Mouse (Mus musculus): ENCODE results near the gene Zfp280b. TPM values are rescaled to one million over a fixed set of nuclear protein-coding genes. Genes with fewer than 3 reads are reported as not detected.
"Not testable (repeated sequence)": the region's sequence is repeated elsewhere in the genome, so short reads cannot be mapped to it uniquely, and the experiment has no call there.

Zfp280b gene
- polyA plus RNA-seq, 1 experiment from 2014 or later = 38.4 TPM

DNA sequence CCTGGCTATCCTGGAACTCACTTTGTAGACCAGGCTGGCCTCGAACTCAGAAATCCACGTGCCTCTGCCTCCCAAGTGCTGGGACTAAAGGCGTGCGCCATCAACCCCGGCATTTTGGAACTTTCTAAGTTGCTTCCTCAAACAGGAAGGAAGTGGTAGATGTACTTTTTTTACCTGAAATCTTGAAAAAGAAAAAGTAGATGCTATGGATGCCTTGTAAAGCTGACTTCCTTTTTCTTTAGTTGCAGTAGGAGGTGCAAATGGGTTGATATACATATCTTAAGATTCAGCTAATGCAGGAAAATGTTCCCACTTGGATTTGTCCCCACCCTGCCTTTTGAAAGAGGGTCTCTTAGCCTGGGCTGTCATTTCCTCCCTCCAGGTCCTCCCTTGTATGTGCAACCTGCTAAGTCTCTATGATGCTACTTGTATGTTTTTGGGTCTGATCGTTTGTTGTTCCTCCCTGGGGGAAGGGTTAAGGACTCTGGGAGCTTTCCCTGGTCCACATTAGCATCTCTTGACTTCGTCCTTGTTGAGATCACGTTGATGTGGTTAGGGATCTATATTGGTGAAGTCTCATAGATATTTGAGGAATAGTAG lies 1.7 kb downstream of the Zfp280b start:
- Histone ChIP-seq H3K36me3 (replicated peaks) (peaks cover 50% of the 10 kb centered on the region), H3K4me3 (peak overlapping the region; percentile 95), H3K9me3 (no peaks in the 10 kb centered on the region), H3K27ac (replicated peaks) (no peak overlapping the region), H3K4me1 (peaks cover 12% of the 10 kb centered on the region), H3K27me3 (replicated peaks; ENCODE audit: low read depth, poor library complexity, severe bottlenecking) (no peaks in the 10 kb centered on the region)
- WGBS = 94% methylated on average over 8 of the region's 8 CpGs
- no peak for DNase-seq (ENCODE audit: low spot score)

DNA sequence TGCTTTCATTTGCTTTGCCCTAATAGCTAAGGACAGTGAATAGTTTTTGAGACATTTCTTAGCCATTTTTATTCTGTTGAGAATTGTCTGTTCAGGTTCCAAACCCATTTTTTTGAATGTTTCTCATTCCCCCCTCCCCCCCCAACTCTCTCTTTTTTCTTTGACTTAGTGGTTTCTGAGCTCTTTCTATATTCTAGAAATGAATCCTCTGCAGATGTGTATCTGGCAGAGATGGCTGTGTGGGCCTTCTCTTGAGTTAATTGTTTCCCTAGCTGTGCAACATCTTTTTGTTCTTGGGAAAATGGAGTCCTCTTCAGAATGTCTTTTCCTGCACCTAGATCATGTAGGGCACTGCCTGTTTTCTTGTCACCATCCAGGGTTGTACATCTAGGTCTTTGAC lies 2.8 kb downstream of the Zfp280b start:
- peaks cover 12% of the 10 kb centered on the region for H3K4me1 ChIP-seq
- H3K27me3 ChIP-seq (replicated peaks; ENCODE audit: low read depth, poor library complexity, severe bottlenecking) = no peaks in the 10 kb centered on the region
- no peaks in the 10 kb centered on the region for H3K9me3 ChIP-seq
- no peak overlapping the region for H3K4me3 ChIP-seq
- DNase-seq (ENCODE audit: low spot score) = no peak
- H3K36me3 ChIP-seq (replicated peaks) = peaks cover 62% of the 10 kb centered on the region
- no peak overlapping the region for H3K27ac ChIP-seq (replicated peaks)

DNA sequence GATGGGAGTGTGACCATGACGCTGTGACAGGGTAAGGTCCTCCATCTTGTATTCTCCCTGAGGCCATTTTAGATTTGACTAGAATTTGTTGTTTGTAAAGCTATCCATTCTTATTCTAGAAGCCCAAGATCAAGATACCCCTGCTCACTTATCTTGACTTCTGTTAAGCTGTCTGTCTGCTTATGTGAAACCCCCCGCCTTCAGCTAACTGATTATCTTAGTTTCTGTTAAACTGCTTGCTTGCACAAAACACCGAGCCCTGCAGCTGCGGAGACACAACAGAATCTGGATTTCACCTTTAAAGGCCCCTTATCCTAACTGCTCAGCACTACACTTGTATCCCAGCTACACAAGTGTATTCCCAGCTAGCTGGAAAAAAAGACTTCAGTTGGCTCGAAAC lies 4.5 kb downstream of the Zfp280b start:
- Histone ChIP-seq H3K27me3 (replicated peaks; ENCODE audit: low read depth, poor library complexity, severe bottlenecking) (no peaks in the 10 kb centered on the region), H3K4me3 (no peak overlapping the region), H3K27ac (replicated peaks) (no peak overlapping the region), H3K9me3 (no peaks in the 10 kb centered on the region), H3K4me1 (peaks cover 10% of the 10 kb centered on the region), H3K36me3 (replicated peaks) (peaks cover 77% of the 10 kb centered on the region)
- no peak for DNase-seq (ENCODE audit: low spot score)
- 96% methylated on average over 5 of the region's 5 CpGs for WGBS

DNA sequence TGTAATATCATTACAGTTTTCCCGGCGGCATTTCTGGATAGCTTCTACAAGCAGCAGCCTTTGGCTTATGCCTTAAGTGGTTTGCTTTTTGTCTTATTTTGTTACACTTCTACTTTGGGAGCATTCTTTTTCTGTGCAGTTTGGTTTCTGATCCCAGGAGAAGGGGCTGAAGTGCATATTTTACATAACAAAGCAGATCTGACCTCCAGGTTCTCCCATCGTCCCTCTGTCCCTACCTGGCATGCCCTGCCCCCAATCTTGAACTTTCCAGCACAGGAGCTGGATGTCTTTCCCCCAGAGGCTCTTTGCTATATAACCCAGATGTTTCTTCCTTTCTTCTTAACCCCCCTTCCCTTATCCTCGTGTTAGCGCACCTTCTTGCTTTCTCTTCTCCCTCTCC lies 12.9 kb downstream of the Zfp280b start:
- WGBS = 38% methylated on average over 5 of the region's 5 CpGs
- Histone ChIP-seq H3K36me3 (replicated peaks) (peaks cover 39% of the 10 kb centered on the region), H3K27ac (replicated peaks) (no peak overlapping the region), H3K27me3 (replicated peaks; ENCODE audit: low read depth, poor library complexity, severe bottlenecking) (no peaks in the 10 kb centered on the region), H3K4me3 (no peak overlapping the region), H3K4me1 (peaks cover 32% of the 10 kb centered on the region), H3K9me3 (no peaks in the 10 kb centered on the region)
- DNase-seq (ENCODE audit: low spot score) = no peak

DNA sequence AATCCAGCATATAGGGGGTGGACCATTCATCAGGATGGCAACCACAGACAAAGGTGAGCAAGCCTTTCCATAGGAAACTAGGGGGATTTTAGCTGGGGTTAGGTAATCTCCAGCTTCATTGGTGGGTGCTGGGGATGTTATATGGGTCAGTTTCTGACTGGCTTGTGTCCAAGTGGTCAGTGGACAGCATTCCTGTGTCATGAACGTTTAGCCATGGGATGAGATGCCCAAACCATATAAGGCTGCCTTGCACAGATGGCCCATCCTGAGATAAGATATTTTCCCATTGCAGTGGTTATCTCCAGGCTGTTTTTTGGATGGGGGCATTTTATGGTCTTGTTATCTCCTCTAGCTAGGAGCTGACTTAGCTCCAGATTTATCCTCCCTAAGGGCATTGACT lies 14.3 kb downstream of the Zfp280b start:
- Histone ChIP-seq H3K4me3 (no peak overlapping the region), H3K9me3 (no peaks in the 10 kb centered on the region), H3K27ac (replicated peaks) (no peak overlapping the region), H3K27me3 (replicated peaks; ENCODE audit: low read depth, poor library complexity, severe bottlenecking) (no peaks in the 10 kb centered on the region), H3K36me3 (replicated peaks) (peaks cover 25% of the 10 kb centered on the region), H3K4me1 (peaks cover 32% of the 10 kb centered on the region)
- WGBS = 72% methylated on average over 1 of the region's 1 CpGs
- DNase-seq (ENCODE audit: low spot score) = no peak

DNA sequence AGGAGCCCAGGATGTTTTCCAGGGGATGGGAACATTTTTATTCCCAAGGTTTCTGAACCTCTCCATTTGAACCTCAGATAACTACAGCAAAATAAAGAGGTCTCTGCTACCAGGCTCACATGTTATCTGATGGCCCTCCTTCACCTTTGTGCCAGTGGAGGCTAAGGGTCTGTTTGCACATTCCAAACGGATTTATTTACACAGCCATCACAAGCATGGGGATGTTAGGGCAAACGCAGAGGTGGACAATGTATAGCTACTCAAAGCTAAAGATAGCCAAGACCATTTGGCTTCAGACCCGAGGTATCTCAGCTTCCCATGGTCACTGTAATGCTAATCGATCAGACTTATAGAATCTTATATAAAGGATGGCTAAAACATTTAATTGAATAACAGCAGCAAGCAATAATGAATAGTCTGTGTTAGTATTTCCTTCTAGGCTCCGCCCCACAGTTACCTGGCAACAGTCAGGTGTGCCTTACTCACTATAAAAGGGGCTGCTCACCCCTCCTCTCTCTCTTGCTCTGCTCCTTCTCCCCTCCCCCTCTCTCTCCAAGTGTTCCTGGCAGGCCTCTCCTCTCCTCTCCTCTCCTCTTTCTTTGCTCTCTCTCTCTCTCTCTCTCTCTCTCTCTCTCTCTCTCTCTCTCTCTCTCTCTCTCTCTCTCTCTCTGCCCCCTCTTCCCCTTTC lies 14.9 kb downstream of the Zfp280b start:
- H3K36me3 ChIP-seq (replicated peaks) = peaks cover 21% of the 10 kb centered on the region
- WGBS = 56% methylated on average over 5 of the region's 5 CpGs

DNA sequence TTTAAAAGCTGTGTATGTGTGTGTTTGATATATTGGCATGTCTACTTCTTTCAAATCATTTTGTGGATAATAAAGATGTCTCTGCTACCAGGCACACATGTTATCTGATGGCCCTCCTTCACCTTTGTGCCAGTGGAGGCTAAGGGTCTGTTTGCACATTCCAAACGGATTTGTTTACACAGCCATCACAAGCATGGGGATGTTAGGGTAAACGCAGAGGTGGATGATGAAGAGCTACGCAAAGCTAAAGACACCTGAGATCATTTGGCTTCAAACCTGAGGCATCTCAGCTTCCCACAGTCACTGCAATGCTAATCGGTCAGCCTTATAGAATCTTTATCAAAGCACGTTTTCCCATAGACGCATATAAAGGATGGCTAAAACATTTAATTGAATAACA lies 16.5 kb downstream of the Zfp280b start:
- 41% methylated on average over 6 of the region's 6 CpGs for WGBS
- H3K27ac ChIP-seq (replicated peaks) = no peak overlapping the region
- H3K9me3 ChIP-seq = no peaks in the 10 kb centered on the region
- H3K4me1 ChIP-seq = peaks cover 32% of the 10 kb centered on the region
- no peaks in the 10 kb centered on the region for H3K27me3 ChIP-seq (replicated peaks; ENCODE audit: low read depth, poor library complexity, severe bottlenecking)
- DNase-seq (ENCODE audit: low spot score) = no peak
- no peak overlapping the region for H3K4me3 ChIP-seq
- H3K36me3 ChIP-seq (replicated peaks) = peaks cover 6% of the 10 kb centered on the region

More for the DNA sequence above, 14.9 kb downstream of the Zfp280b start:
- no peak for DNase-seq (ENCODE audit: low spot score)
- Histone ChIP-seq H3K27me3 (replicated peaks; ENCODE audit: low read depth, poor library complexity, severe bottlenecking) (no peaks in the 10 kb centered on the region), H3K4me3 (no peak overlapping the region), H3K9me3 (no peaks in the 10 kb centered on the region), H3K27ac (replicated peaks) (no peak overlapping the region), H3K4me1 (peaks cover 32% of the 10 kb centered on the region)

DNA sequence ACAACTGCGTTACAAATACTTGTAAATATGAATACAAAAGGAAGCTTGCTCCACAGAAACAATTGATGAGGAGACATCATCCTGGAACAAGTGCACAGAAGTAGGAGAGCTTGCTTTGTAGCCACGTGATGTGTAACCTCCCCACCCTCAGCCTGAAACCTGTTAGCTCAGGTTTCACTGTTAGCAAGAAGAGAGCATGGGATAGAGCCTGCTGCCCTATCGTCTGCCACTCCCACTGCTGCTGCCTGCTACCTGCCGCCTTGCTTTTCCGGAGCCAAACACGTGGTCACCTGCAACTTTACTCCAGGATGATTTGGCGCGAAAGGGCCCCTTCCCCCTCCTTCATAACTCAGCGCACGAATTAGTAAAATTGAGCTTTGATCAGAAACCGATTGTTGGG lies 19.4 kb downstream of the Zfp280b start:
- DNase-seq (ENCODE audit: low spot score) = no peak
- Histone ChIP-seq H3K27ac (replicated peaks) (no peak overlapping the region), H3K4me1 (peaks cover 18% of the 10 kb centered on the region), H3K9me3 (no peaks in the 10 kb centered on the region), H3K36me3 (replicated peaks) (no peaks in the 10 kb centered on the region), H3K27me3 (replicated peaks; ENCODE audit: low read depth, poor library complexity, severe bottlenecking) (no peaks in the 10 kb centered on the region), H3K4me3 (no peak overlapping the region)
- WGBS = 81% methylated on average over 11 of the region's 11 CpGs

DNA sequence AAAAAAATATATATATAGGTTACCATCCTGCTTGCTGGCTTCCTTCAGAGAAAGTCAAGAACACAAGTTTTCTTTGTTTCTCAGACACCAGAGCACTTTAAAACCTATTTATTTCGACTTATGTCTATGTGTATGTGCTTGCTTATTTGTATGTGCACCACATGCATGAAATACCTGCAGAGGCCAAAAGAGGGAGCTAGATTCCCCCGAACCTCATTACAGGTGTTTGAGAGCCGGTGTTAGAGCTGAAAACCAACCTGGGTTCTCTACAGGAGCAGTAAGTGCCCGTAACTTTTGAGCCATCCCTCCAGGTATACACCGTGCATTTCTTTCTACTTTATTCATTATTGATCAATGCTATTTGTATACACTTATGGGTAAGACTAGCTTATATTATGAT lies 30.0 kb downstream of the Zfp280b start:
- Histone ChIP-seq H3K9me3 (no peaks in the 10 kb centered on the region), H3K4me3 (no peak overlapping the region), H3K36me3 (replicated peaks) (no peaks in the 10 kb centered on the region), H3K27ac (replicated peaks) (no peak overlapping the region), H3K27me3 (replicated peaks; ENCODE audit: low read depth, poor library complexity, severe bottlenecking) (no peaks in the 10 kb centered on the region), H3K4me1 (no peaks in the 10 kb centered on the region)
- WGBS = 94% methylated on average over 5 of the region's 5 CpGs
- DNase-seq (ENCODE audit: low spot score) = no peak

DNA sequence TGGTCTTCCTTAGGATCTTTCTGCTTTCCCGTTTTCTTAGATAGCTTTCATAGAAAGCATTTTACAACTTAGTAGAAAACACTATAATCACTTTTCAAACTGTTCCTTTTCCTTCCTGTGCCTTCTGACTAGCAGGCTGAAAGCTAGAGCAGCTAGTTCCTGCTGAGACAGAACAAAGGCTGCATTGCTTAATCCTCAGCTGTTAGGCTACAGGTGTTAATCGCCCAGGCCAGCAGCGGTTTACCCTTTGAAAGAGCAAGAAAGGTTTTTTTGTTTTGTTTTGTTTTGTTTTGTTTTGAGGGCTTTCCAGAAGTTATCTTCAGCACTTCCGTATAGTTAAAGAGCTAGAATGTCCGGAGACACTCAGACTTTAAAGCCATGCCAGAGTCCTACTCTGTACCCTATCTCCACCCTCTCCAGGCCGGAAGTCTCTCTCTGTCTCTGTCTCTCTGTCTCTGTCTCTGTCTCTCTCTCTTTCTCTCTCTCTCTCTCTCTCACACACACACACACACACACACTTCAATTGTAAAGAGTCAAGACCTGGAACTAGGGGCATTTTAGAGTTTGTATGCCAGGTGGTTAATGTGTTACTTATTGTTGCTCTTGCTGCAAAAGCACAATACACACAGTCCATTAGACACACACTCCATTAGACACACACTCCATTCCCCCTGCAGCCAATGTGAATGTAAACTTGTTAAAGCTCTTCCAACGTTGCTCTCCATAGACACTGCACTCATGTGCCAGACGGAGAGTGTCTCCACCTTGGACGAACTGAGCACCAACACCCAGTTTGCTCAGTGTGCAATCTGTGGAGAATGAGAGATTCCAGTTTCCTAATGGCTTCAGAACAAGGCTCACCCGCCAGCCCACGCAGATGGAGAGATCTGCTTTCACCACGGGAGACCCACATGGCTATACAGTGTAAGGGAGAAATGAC lies 35.5 kb downstream of the Zfp280b start:
- H3K27me3 ChIP-seq (replicated peaks; ENCODE audit: low read depth, poor library complexity, severe bottlenecking) = no peaks in the 10 kb centered on the region
- no peaks in the 10 kb centered on the region for H3K36me3 ChIP-seq (replicated peaks)
- no peak for DNase-seq (ENCODE audit: low spot score)
- peaks cover 3% of the 10 kb centered on the region; the same call in 1 of the 2 replicates for H3K4me1 ChIP-seq
- WGBS = 35% methylated on average over 12 of the region's 12 CpGs
- no peak overlapping the region for H3K27ac ChIP-seq (replicated peaks)
- no peaks in the 10 kb centered on the region for H3K9me3 ChIP-seq
- H3K4me3 ChIP-seq = no peak overlapping the region

DNA sequence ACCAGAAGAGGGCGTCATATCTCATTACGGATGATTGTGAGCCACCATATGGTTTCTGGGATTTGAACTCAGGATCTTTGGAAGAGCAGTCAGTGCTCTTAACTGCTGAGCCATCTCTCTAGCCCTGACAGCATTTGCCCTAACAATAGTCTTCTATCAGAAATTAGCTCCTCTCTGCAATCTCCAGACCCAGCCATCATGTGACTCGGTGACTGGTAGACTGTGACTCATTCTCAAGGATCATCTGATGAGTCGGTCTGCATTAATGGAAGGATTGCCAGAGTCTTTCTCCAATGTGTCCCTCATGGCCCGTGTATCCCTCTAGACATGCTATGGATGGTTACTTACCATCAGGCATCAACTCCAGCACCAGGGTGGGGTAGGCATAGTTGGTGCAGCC lies 39.6 kb downstream of the Zfp280b start:
- H3K9me3 ChIP-seq; H3K27ac ChIP-seq (replicated peaks); H3K36me3 ChIP-seq (replicated peaks); H3K4me3 ChIP-seq; DNase-seq (ENCODE audit: low spot score); H3K27me3 ChIP-seq (replicated peaks; ENCODE audit: low read depth, poor library complexity, severe bottlenecking); H3K4me1 ChIP-seq: not testable (repeated sequence)
- 93% methylated on average over 5 of the region's 5 CpGs for WGBS

DNA sequence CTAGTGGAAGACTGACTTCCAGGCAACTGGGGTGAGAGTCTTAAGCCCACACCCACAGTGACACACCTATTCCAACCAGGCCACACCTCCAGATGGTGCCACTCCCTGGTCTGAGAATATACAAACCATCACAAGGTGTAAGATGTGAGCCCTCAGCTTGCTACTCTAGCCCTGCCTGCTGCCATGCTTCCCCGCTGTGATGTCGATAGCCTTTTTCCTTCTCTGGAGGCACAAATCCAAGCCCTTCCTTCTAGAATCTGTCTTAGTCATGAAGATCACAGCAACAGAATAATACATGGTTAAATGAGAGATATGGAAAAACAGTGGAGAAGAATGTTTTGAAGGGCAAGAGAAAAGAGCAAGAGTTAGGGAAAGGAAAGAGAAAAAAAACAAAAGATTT lies 44.6 kb downstream of the Zfp280b start:
- DNase-seq (ENCODE audit: low spot score) = not testable (repeated sequence)

More for the DNA sequence above, 44.6 kb downstream of the Zfp280b start:
- not testable (repeated sequence) for H3K36me3 ChIP-seq (replicated peaks); H3K9me3 ChIP-seq; H3K4me1 ChIP-seq; H3K4me3 ChIP-seq; H3K27ac ChIP-seq (replicated peaks); H3K27me3 ChIP-seq (replicated peaks; ENCODE audit: low read depth, poor library complexity, severe bottlenecking)
- WGBS = 92% methylated on average over 2 of the region's 2 CpGs
